In genomic region chr1:57339156-57339796, GRCm38 (mm10) we compare ENCODE assay signal across 8 mouse cellular contexts. TPM values are rescaled to one million over a fixed set of nuclear protein-coding genes. Genes with fewer than 3 reads are reported as not detected.
A peak's percentile ranks its signal among the peaks of the same experiment; 100 is the strongest.
DNase-seq lines count a peak whose midpoint lies in the region; ATAC-seq lines count a peak whose summit lies in the region.
"Had no signal": no experiment of that assay in that cellular context is flagged by ENCODE, and none has a peak within 500 bp of the region (broad histone marks: within the 10 kb centered on the region; RNA-seq: fewer than 3 reads in every experiment).

No protein-coding gene starts in this region.

- DNase-seq in layer of hippocampus, adult 9-10 months (ENCODE audit: low spot score): peak; percentile 10
- no peak for DNase-seq in layer of hippocampus, adult 8-10 months (ENCODE audit: low spot score in 2 of 2)
- DNase-seq in ES-CJ7 (ENCODE audit: low read depth, low spot score) (peak; percentile 25), R1 (ENCODE audit: low read depth, low spot score) (peak; percentile 42)
- DNase-seq in T-cell, adult 2 months (ENCODE audit: low spot score): no peak
- no peak for DNase-seq in right cerebral cortex, postnatal 10 days (ENCODE audit: low spot score in 2 of 2)
- DNase-seq: heart, postnatal 36 days had no signal

- ATAC-seq in megakaryocyte progenitor cell, adult 5-6 weeks (replicated peaks; ENCODE audit: poor library complexity): peak; percentile 46; the same call in 1 of the 2 replicates

RNA-seq across cellular contexts. Expression of gene 1700066M21Rik, which starts 38.1 kb away (rescaled TPM):
- 10 to 100 TPM; 18.7 to 26.0 (median 21.8) TPM for total RNA-seq in layer of hippocampus, adult 8-10 months (2022)
- total RNA-seq in megakaryocyte progenitor cell, adult 5-6 weeks (2015): 16.6 and 19.3 TPM in 2 replicates
- total RNA-seq in megakaryocyte progenitor cell, adult 5-6 weeks (2017): 18.1 TPM in 2 replicates

Comparison
In these comparisons a context has a peak if more than half of its experiments do, and no peak if none do; other contexts are left out.
1. DNase-seq: peak in layer of hippocampus, adult 9-10 months (single experiment), ES-CJ7 (single experiment) and R1 (single experiment); none in layer of hippocampus, adult 8-10 months (0 of 2), T-cell, adult 2 months (single experiment) and right cerebral cortex, postnatal 10 days (0 of 2).